Mouse (Mus musculus) Patski (cell line): ENCODE data around the gene Galnt14. TPM values are rescaled to one million over a fixed set of nuclear protein-coding genes. Genes with fewer than 3 reads are reported as not detected.
A peak's percentile ranks its signal among the peaks of the same experiment; 100 is the strongest.

Experiments used
- ATAC-seq: fragments of 100-300 bp; one replicate; pipeline ENCODE4 v1.8.0; 2021
- CTCF ChIA-PET: fragments of 350-600 bp; sonication (Branson Sonifier 250); formaldehyde crosslinking; loops from one replicate; lab custom pipeline; 2022; ENCODE audit warnings: inconsistent platforms; lab: Charles Lee
- POLR2A ChIA-PET: fragments of 350-600 bp; sonication (Branson Sonifier 250); formaldehyde crosslinking; loops from one replicate; lab custom pipeline; 2022; ENCODE audit warnings: antibody characterized with exemption, inconsistent platforms; lab: Charles Lee
- DNase-seq: peaks from one replicate; pipeline ENCODE4 v3.0.0-alpha.2; 2011; ENCODE audit warnings: low read depth, low spot score
- H3K27me3 ChIP-seq: fragments of 371-371 bp; one replicate; pipeline ENCODE4 v1.5.1; 2021
- CTCF ChIP-seq: fragments of 100-300 bp; IDR thresholded peaks from one replicate; pipeline ENCODE4 v1.5.1; 2021
- in situ Hi-C: fragments of 300-500 bp; cut with MboI; formaldehyde crosslinking; loops from 3 replicates; pipeline ENCODE4 v1.11.1; 2018; ENCODE audit warnings: low pct_unique_long_range_greater_than_20kb, mixed read lengths
- polyA plus RNA-seq: library from polyadenylated mRNA; unstranded; gene quantifications from one replicate; pipeline ENCODE4 v1.2.3, GENCODE M21; 2021

The Galnt14 gene
- polyA plus RNA-seq, result 18.7 TPM

- peaks cover 4% of the 10 kb centered on the region for H3K27me3 ChIP-seq
- peak; percentile 95 for TF ChIP-seq CTCF
- in situ Hi-C loops, result no loop called here
- ATAC-seq, result peak; percentile 63
- ChIA-PET POLR2A (interaction anchor here (1.1 kb wide), 1 partner anchor 138 kb away, joined by 5 read pairs; no protein-coding TSS in a partner anchor), CTCF (interaction anchor here (1.0 to 2.4 kb wide), 3 partner anchors 14 to 78 kb away, joined by 3 to 6 read pairs (median 5); no protein-coding TSS in a partner anchor)
- no peak for DNase-seq
Observed at GRCm38 (mm10) chr17:73710042-73710911, at the start of gene Galnt14. Gene Galnt14 (minus strand): TSS chr17:73710453.

DNA sequence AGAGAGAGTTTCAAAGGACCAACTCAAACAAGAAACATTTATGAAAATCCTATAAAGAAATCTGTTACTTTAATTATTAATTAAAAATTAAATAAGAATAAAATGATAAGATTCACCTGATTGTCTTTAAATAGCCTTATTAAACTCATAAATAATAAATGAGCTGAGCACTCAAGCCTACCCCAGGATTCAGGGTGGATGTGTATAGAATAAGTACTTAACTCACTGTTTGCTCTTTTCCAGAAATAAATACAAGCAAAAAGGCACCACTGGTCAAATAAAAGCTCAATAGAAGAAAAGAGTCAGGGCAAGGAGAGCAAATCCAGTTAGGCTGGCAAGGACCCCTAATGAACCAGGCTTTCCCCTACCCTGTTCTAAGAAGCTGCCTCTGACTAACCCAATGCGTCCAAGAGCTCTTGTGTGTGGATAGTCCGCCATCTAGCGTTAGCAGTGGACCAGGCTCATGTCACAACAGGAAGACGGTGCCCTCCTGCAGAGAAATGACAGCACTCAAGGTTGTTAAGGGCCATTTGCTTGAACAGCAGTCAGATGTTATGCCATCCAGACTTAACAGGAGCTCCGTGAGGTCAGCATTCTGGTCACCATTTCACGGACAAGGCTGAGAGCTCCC lies 33.5 kb upstream of the Galnt14 start:
- ATAC-seq (peak; percentile 75), DNase-seq (peak; percentile 30)
- ChIA-PET POLR2A (no interaction called here), CTCF (interaction anchor here (0.6 to 4.6 kb wide), 10 partner anchors 8 to 442 kb away, joined by 3 to 44 read pairs (median 4); partner anchors contain the start of gene Galnt14)
- peaks cover 11% of the 10 kb centered on the region for H3K27me3 ChIP-seq
- in situ Hi-C loops, result loop anchor here (5.0 to 10.0 kb wide), 2 partner anchors 436 to 869 kb away; no protein-coding TSS in a partner anchor
- peak; percentile 94 for TF ChIP-seq CTCF

GRCm38 (mm10) chr17:73723885-73724682 lies 13.8 kb upstream of the Galnt14 start:
- peak; percentile 47 for TF ChIP-seq CTCF
- no peak for ATAC-seq
- POLR2A ChIA-PET, result no interaction called here
- CTCF ChIA-PET, result interaction anchor here (1.0 to 1.4 kb wide), 4 partner anchors 9 to 419 kb away, joined by 3 to 5 read pairs (median 4); partner anchors contain the start of gene Galnt14
- H3K27me3 ChIP-seq, result peaks cover 29% of the 10 kb centered on the region
- DNase-seq, result no peak
- in situ Hi-C loops, result no loop called here

DNA sequence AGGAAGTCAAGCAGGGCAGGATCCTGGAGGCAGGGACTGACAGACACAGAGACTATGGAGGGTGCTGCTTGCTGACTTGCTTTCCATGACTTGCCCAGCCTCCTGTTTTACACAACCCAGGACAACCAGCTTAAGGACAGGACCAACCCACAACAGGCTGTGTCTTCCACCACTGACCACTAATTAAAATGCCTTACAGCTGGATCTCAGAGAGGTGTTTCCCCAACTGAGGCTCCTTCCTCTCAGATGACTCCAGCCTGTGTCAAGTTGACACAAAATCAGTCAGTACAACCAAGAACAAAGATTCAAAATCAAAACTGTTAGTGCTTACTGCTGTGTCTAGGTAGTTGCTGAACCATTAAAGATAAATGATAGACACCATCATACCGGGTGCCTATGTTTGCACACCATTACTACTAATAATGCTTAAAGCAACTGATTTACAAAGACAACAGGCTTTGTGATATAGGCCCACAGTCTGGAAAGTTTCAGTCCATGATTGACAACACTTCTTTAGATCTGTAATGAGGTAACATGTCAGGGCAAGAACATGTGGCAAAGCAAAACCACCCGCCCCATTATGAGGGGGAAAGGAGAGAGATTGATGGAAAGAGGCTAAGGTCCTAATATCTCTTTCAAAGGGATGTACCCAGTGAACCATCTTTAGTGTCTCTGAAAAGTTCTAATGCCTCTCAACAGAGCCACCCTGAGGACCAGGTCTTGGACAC lies 8.9 kb upstream of the Galnt14 start:
- CTCF ChIA-PET, result no interaction called here
- in situ Hi-C loops, result no loop called here
- ATAC-seq (no peak), DNase-seq (no peak)
- POLR2A ChIA-PET, result no interaction called here
- no peak for TF ChIP-seq CTCF
- H3K27me3 ChIP-seq, result peaks cover 11% of the 10 kb centered on the region

- H3K27me3 ChIP-seq, result peaks cover 4% of the 10 kb centered on the region
- CTCF ChIA-PET, result no interaction called here
- POLR2A ChIA-PET, result no interaction called here
- no peak for TF ChIP-seq CTCF
- no peak for DNase-seq
- no peak for ATAC-seq
- in situ Hi-C loops, result no loop called here
Observed at GRCm38 (mm10) chr17:73716684-73717083, 6.4 kb upstream of the Galnt14 start.

DNA sequence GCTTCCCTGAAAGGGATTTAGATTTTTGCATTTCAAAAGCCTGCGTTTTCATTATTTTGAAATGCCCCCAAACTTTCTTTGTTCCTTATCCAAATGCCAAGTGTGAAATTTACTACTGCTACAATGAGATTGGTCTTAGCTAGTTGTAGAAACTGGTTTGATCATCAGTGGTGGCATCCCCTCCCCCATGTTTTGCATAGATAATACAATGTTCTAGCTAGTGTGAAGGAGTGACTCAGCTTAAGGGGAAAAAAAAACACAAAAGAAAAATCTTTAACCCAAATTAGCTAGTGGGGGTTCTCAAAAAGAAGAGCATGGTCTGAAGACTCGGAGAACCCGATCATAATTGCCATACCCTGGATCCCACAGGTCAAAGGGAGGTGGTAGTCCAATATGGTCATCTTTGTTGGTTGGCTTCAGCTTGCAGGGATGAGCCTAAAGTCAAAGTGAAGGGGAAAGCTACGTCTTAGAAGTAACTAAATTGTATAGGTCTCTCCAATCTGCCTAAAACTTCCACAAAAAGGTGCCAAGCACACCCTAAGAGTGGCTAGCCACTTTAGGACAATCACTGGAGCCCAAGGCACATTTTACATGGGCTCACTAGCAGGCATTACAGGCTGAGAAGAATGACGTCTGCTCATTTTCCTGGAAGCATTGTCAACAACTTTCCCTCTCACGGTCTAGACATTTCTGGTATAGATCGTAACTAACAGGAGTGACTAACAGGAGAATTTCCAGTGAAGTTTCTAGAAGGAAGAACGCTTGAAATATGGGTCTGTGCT lies 4.4 kb upstream of the Galnt14 start:
- H3K27me3 ChIP-seq, result peaks cover 4% of the 10 kb centered on the region
- ChIA-PET POLR2A (no interaction called here), CTCF (no interaction called here)
- ATAC-seq (no peak), DNase-seq (no peak)
- in situ Hi-C loops, result no loop called here
- TF ChIP-seq CTCF, result no peak

DNA sequence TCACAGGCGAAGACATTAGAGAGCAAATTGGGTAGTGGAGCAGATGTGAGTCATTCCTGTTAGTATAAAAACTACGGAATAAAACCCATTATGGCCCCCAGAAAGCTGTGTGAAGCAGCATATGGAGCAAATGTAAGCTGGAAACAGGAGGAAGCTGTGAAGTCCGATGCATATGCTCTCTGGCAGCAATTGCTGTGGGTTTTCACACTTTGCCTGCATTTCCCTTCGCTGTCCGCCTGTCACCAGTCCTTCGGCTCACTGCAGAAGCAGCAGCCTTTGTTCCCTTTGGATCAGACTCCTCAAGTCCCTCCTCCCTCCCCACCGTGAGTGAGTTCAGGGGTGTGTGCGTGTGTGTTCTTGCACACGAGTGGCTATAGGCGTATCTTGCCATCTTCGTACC lies 3.1 kb upstream of the Galnt14 start:
- no peak for TF ChIP-seq CTCF
- peaks cover 4% of the 10 kb centered on the region for H3K27me3 ChIP-seq
- CTCF ChIA-PET, result no interaction called here
- DNase-seq (no peak), ATAC-seq (no peak)
- in situ Hi-C loops, result no loop called here
- POLR2A ChIA-PET, result no interaction called here

DNA sequence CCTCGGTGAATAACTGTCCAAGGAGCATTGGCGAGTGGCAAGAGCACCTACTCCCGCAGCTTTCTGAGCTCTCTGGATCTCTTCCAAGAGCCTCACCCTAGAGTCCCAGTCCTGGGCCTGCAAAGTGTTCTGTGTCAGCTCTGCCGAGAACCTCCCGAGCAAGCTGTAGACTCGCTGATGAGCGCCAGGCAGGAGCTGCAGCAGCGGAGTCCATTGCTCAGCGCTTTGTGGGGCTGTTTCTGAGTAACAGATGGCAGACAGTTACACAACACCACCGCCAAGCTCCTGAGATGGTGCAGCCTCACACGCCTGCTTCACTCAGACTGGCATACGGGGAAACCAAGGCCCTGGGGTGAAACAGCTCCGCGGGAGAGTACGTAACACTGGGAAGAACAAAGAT lies 1.7 kb upstream of the Galnt14 start:
- CTCF ChIA-PET, result interaction anchor here (2.4 kb wide), 1 partner anchor 32 kb away, joined by 6 read pairs; no protein-coding TSS in a partner anchor
- POLR2A ChIA-PET, result interaction anchor here (0.5 kb wide), 1 partner anchor 419 kb away, joined by 3 read pairs; no protein-coding TSS in a partner anchor
- ATAC-seq (no peak), DNase-seq (no peak)
- in situ Hi-C loops, result no loop called here
- TF ChIP-seq CTCF, result no peak
- H3K27me3 ChIP-seq, result peaks cover 4% of the 10 kb centered on the region
